Mouse (Mus musculus): ENCODE data around the gene Ncbp1.

Ncbp1 gene

DNA sequence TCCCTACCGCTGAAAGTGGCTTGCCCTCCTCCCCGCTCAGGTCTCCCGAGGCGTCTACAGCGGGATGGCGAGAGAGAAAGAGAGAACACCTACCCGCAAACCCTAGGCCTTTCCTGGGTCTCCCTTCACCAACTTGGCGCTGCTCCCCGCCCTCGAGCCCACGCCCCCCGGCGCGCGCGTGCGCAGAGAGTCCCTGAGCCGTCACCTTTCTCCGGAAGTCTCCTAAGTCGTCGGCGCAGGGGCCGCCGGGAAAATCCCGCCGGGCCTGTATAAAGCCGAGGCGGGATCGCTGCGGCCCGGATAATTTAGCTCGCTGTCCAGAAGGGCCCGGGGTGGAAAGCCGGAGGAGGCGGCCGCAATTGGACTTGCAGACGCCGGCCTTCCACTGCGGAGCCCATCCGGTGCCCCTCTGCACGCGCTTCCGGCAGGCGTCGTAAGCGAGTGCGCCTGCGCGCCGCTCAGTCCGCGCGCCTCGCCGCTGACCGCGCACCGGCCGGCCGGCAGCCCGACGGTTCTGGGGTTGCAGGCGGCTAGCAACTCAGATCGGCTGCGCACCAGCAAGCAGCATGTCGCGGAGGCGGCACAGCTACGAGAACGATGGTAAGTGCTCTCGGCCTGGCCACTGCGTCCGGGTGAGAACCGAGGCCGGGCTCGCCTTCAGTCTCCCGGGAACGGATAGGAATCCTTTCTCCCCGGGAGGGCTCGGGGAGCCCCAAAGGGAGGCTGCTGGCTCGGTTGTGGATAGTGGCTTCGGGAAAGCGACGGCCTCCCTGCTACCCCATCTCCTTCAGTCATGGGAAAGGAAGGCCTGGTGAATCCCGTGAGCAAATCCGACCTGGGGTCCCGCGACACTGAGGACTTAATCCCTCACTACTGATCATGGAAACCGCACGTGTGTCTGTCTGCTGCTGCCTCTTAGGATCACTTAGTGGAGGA, at the start of gene Ncbp1, which contains the start of gene Tstd2:
TSS of gene Ncbp1 (plus strand) at position 327 of the 936 bp plus-strand sequence.
TSS of gene Tstd2 (minus strand) at position 408 of the 936 bp plus-strand sequence.
- DNase-seq = peak; percentile 95

DNA sequence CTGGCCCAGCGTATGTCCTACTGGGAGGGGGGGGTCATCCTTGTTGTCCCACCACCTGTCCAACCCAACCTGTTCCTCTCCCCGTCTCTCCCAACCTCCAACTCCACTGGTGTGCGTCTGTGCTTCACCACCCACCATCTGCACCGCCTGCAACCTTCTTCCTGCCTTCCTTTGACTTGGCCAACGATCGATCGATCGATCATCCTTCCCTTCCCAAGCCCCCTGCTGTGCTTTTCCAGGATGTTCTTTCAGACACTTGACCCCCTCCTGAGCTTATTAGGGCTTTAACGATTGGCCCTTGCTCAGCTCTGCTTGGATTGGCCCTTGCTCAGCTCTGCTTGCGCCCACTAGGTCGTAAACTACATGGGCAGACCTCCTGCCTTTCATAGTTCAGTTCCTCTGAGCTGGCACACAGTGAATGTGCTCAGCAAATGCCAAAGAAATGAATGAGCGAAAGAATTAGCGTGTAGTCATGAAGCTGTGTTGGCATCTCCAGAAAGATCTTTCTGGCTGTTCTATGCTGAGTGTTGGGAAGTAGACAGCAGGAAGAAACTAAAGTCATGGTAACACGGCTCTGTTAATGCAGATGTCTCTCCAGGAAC, 48.8 kb upstream of the Ncbp1 start:
- DNase-seq = no peak

DNA sequence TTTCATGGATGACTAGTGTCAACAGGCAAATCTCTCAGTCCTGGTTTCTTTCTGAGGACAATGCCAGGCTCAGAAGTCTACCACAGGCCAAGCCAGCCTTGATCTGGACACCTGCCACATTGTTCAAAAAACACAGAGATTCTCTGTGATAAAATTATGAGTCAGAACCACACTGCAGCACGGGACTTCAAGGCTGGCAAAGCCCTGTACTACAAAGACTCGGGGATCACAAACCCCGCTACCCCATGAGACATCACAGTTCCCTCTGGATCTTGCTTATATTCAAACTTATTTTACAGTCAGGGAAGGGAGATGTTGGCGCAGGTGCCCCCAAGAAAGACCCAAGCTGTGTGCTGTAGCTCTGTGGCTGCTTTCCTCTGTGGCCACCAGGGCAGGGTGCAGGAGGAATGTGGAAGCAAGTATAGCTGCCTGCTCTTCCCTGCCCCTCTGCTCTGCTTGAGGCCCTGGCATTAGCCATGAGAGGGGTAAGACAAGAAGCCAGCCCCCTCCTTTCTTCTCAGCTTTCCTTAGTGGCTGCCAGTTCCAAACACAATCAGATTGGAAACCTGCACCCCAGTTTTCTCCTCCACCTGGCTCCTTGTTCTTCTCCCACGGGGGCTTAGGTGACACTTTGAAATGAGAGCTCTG, 45.9 kb upstream of the Ncbp1 start:
- DNase-seq = no peak

DNA sequence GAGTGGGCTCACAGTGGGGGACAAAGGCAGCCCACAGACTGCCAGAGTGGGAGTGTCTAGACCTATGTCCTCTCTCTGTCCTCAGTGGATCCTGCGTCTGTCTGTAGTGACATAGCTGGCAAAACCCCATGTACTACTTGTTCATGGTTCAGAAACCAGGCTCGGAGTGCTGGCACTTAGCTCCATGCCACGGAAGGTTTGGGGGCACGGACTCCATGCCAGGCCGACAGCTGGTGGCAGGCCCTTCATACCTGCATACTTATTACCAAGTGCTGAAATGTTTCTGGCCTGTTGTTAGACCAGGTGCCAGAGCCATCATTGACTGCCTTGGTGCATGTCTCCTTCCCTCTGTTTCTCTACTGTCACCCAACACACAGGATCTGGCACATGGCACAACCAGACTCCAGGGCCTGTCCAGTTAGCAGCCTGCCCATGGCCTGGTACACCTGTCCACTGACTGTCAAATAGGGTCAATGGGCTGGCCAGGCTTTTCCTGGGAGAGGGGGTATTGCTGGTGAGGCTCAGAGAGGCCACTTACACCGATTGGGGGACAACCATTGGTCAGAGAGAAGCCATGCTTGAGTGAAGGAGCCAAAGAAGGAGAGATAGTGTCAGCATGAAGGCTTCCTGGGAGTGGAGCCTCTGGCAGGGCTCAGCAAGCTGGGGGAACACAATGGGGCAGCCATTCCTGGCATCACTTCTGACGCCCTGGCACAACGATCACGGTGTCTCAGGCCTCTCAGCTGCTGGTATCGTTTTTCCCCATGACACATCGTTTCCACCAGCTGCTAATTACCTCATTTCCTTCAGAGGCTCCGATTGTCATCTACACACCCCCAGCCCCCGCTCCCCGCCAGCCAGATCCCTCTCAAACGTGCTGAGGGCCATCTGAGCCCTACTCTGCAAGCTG, 43.2 kb upstream of the Ncbp1 start:
- DNase-seq = no peak

DNA sequence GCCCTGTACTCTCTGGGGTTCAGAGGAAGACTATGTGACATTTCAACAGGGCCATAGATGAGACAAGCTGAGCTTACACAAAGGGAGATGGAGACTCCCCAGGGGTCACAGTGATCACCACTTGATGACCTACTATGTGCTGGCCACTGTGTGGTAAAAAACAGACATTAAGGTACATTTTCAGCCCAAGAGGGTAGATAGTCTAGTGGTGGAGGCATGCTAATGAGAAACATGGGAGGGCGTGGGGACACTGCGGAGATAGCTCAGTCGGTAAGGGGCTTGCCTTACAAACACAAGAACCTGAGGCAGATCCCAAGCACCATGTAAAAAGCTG, 42.6 kb upstream of the Ncbp1 start:
- no peak for DNase-seq

DNA sequence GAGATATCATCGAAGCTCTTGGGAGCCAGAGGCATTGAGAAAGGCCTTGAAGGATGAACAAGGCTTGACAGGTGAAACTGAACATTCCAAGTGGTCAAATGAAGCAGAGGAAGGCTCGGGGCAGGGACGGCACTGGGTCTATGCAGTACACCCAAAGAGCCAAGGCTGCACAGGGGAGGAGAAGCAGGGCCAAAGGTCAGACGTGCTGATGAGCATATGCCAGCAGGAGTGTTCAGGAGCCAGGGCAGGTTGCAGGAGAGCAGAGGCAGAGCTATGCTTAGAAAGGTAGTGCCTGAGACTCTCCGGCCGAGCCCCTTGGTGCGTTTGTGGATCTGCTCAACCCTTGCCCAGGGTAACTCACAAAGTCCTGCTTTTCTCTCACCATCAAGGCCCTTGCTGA, 41.9 kb upstream of the Ncbp1 start:
- no peak for DNase-seq

DNA sequence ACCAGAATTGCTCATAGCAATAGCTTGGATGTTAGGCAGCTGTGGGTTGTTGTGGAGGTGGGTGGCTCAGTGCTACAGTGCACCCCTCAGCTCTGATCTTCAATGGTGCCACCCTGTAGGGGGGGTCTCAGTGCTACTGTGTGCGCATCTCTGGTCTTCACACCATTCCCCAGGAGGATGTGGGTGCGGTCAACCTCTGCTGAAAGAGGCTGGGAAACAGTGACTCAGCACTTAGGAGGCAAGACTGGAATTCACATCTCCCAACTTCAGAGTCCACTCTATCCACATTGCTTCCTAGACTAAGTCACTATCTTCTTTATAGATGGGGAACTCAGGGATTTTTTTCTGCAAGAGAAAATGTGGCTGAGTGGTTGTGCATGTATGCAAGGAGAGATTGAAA, 40.8 kb upstream of the Ncbp1 start:
- DNase-seq = no peak

DNA sequence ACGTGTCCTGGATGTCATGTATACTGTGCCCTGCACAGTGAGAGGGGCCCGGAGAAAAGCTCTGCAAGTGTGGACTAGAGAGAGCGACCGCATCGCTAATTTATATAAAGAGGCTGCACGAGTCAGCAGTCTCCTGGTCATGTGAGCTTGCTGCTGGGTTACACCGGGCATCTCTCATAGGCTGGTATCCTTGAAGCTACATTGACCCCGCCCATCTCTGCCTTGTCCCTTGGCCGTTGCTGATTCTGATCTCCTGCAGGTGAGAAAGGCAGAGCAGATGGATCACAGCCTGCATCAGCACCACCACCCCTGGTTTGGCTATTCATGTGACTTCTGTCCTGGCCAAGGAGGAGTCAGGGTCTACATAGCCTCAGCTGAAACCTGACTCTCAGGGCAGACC, 39.3 kb upstream of the Ncbp1 start:
- no peak for DNase-seq

DNA sequence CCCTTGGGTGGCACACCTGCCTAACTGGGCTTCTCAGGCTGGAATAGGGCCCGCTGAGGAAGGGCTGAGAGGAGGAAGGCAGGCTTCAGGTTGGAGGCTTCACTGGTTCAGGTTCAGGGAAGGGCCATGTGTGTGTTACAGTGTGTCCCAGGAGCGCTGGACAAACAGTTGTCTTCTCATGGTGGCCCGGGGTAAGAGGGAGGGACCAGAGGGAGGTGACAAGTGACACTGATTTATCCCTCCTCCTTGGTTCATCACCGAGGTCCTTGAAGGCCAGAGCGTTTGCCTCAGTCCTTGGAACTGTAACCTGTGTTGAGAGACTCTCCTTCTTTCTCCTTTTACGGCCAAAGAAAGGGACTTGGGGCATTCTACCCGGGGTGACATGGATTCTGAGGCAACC, 37.9 kb upstream of the Ncbp1 start:
- no peak for DNase-seq

DNA sequence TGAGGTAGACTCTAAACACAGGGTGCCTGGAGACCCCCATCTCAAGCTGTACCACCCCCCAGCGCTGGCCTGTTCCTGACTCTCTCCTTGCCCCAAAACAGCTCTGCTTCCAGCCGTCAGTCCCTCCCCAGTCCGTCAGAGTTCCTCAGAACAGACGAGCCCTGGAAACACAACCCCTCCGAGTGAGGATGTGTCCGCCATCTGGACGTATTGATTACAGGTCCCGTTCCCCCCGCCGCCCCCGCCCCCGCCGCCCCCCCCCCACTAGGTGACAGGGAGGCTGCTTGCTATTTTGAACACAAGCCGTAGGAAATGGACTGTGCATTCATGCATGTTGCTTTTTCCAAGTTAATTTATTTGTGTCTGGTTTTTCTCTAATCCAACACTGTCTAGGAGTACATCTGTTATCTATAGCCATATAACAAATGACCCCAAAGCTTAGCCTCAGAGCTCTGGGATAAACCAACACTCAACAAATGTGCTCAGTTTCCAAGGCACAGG, 37.2 kb upstream of the Ncbp1 start:
- DNase-seq = no peak

DNA sequence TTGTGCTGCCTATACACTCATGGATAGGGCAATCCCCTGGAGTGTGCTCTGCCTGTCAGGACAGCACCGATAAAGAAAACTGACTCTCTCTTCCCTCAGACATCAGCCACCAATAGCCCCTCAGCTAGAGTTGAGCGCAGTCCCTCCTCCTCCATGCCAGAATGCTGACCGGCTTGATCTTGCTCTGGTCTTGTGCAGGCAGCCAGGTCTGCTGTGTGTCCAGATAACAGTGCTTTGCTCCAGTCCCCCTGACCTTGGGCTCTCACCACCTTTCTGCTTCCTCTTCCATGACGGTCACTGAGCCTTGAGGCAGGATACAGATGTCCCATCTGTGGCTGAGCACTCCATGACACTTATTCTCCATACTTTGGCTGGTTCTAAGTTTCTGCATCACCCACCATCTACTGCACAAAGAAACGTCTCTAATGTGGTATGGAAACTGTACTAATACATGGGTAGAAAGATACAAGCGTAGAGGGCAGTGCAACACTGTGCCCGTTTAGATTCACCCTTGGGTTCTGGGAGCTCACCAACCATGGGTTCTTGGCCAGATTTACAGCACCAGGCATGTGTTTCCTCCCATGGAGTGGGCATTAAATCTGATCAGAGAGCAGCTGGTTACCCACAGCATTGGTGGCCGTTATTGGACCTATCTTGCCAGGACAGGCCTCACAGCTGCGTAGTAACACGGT, 36.2 kb upstream of the Ncbp1 start:
- DNase-seq = no peak

DNA sequence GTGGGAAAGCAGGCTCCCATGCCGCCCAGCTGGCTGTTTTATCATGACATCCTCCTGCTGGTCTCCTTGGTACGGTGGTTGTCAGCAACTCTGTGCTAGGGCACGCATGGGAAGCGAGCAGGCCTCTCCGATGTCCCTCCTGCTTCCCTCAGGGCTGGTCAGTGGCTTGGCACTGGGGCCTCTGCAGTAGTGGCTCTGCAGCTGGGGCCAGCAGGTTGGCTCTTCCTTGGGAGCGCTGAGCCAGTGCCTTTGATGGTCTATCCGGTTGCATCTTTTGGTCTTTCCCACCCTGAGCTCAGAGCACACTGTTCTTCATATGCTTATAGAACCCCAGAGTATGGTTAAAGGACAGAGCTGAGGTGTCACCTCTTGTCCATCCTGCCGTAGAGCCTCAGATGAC, 28.3 kb upstream of the Ncbp1 start:
- DNase-seq = no peak

DNA sequence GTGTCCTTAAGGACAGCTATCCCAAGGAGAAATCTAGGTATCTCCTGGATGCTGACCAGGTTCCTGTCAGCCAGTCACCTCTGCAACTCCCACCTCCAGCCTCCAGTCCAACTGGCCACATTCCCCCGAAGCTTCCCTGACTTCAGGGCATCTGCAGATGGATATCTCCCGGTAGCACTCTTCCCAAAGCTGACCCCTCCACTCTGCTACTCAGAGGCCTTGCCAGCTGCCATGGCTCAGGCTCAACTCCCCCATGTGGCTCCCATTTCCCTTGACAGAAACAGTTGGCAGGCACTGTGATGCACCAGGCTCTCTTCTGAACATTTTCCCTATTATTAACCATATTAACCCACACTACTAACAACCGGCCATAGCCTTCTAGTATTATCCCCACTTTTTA, 27.1 kb upstream of the Ncbp1 start:
- DNase-seq = no peak

DNA sequence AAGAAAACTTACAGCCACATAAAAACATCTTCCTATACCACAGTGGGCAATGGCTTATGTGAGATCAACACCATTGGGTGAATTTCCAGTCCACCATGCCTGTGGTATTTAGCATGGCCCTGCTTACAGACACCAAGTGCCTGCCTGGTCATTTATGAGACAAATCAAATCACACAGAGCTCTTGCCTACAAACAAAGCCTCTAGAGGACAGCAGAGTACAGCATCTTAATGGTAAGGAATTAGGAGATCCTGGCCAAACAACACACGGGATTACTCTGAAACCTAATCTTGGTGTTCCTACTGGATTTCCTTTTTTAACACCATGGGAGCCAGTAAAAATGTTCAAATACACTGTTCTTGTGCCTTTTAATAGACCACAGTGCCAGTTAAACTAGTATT, 23.1 kb upstream of the Ncbp1 start:
- DNase-seq = no peak

DNA sequence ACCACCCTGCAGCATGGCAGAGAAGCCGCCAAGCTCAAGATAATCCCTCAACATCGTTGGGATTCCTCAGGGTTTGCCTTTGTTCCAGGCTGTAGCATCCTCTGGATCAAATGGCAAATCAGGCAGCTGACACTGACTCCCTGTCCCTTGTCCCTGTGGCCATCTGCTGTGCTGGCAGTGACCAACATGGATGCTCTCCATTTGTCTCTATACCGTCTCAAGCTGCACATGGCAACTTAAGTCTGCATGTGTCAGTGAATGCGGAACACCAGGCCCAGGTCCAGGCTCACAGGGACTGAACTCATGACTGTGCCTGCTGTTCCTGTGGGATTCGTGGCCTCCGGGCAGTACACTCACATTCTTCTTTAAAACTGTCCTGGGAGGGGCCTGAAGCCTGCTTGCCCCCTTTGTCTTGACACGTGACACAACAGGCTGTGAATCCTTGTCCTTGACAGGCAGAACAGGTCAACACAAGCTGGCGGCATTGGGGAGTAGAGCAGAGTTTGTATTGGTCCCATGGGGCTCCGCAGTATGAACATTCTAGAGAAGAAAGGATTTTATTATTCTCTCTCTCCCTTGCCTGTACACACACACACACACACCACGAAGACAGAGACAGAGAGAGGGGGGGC, 21.8 kb upstream of the Ncbp1 start:
- DNase-seq = peak; percentile 22

DNA sequence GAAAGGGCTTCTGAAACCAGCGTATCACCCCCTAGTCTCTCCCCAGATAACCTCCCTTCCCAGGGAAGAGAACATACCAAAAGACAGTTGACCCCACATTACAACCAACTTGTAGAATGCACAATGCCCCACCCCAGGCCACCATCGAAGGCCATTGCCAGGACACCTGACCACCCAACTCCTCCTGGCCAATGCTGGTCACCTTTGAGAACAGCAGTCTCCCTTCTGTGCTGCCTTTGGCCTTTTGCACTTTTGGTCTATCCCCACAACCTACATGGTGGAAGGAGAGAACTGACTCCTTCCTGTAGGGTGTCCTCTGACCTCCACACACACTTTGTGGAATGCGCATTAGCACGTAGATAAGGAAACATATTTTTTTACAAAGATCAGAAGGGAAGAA, 20.9 kb upstream of the Ncbp1 start:
- no peak for DNase-seq

DNA sequence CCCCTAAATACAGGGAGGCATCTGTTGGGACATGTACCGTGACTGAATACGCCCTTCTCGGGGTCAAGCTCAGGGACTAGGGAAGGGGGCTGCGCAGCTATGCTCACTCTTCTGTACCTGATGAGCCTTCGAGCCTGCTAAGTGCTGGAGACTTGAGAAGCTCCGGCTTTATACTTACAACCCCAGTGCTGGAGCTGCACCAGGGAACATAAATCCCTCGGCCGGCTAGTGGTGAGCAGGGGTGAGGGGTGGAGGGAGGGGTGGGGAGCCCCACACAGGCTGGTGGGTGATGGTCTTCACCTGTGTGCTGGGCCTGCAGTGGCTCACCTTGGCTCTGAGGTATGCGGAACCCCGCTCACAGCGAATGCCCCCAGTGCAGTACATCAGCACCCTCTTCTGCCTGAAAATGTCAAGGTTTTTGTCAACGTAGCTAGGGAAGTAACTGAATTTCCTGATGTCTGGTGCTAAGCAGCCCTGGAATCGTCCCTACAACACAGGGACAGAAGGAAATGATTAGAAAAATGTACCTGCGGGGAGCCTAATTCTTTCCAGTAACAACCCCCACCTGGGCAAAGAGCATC, 18.8 kb upstream of the Ncbp1 start:
- no peak for DNase-seq

DNA sequence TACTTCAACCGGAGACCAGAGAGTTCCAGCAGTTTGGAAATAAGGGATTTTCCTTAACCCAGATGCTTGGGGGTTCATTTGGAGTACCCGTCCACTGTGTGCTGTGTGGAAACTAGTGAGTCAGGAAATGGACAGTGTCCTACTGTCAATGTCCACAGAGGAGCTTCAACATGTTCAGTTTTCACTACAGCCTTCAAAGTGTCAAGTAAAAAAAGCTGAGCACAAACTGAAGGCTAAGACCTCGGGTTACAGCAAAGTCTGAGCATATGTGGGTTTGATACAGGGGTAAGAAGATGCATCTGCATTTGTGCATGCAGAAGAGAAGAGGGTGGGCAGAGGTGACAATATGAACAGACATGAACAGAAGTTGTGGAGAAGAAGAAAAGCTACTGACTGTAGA, 17.6 kb upstream of the Ncbp1 start:
- no peak for DNase-seq

DNA sequence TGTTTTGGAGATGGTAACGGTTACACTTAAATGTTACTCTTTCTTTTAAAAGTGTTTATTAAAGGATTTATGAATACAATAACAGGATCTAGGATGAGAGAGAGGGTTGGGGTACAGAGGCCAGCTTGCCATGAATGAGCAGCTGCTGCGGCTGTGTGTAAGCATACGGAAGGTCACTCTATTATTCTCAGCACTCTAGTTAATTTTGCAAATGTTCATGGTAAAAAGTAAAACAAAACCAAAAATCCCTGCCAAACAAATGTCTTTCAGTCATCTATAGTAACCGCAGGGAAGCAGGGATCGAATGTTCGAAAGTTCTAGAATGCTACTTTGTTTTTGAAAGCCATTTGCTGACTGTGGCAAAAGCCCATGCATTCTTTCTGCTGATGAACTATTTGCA, 15.1 kb upstream of the Ncbp1 start:
- no peak for DNase-seq

DNA sequence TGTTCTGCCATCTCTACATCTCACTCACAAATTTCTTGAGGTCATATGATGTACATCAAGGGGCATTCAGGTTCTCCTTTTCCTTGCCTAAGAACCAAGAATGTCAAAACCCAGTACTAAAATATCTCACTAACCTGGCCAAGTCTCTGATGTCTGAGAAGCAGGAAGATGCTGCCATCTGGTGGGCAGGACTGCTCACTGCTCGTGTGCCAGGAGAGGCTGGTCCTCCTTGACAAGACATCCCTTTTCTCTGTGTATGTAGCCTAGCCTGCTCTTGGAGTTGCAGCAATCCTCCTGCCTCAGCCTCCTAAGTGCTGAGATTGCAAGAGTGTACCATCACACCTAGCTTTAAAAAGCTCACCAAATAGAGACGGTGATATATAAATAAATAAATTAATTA, 11.9 kb upstream of the Ncbp1 start:
- DNase-seq = peak; percentile 82

DNA sequence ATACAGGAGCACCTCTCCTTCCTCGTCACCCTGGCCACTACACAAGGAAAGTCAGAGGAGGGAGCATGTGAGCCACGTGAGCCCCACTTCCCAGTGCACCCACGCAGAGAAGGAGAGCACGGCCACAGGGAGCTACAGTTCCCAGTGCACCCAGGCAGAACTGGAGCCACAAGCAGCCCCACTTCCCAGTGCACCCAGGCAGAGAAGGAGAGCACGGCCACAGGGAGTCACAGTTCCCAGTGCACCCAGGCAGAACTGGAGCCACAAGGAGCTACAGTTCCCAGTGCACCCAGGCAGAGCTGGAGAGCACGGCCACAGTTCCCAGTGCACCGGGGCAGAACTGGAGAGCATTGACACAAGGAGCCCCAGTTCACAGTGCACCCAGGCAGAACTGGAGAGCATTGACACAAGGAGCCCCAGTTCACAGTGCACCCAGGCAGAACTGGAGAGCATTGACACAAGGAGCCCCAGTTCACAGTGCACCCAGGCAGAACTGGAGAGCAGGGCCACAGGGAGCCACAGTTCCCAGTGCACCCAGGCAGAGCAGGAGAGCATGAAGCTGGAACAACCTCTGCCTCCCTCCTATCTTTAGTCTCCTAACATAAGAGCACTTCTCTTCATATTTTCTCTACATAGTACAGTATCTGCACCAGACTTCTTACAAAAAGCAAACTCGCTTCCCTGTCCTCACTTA, 9.0 kb upstream of the Ncbp1 start:
- DNase-seq = peak; percentile 56

All from kidney, postnatal 10 days (tissue).